Mouse (Mus musculus): ENCODE measurements around the gene Fam8a1. TPM values are rescaled to one million over a fixed set of nuclear protein-coding genes. Genes with fewer than 3 reads are reported as not detected.
A peak's percentile ranks its signal among the peaks of the same experiment; 100 is the strongest.

Fam8a1 gene
- total and polyA plus RNA-seq, 3 experiments = 8.4 to 16.5 TPM; not detected in 1

GRCm38 (mm10) chr13:46669048-46669619 is at the start of gene Fam8a1 (continued):
- TF ChIP-seq POLR2AphosphoS5 (IDR thresholded peaks at IDR 0.05; ENCODE audit: borderline replicate concordance, low read depth, low read length) (no peak), EP300 (IDR thresholded peaks at IDR 0.05; ENCODE audit: low read depth in 1 of 2, low read length in 2 of 2) (peak in 1 of 2 experiments; percentile 23; a peak in 1 of 4 replicates), ZC3H11A (IDR thresholded peaks at IDR 0.05; ENCODE audit: low read depth, low read length) (no peak)

GRCm38 (mm10) chr13:46619633-46620032 is 49.7 kb upstream of the Fam8a1 start:
- no peaks in the 10 kb centered on the region for H3K79me2 ChIP-seq (ENCODE audit: control insufficient read depth, insufficient read depth, low read length, poor library complexity)
- H3K4me3 ChIP-seq (ENCODE audit: control insufficient read depth in 1 of 2, insufficient read depth in 1 of 2, low read depth in 2 of 2, low read length in 2 of 2) = no peak overlapping the region
- H3K27ac ChIP-seq (ENCODE audit: control insufficient read depth, low read depth, low read length) = no peak overlapping the region
- no peaks in the 10 kb centered on the region for H3K9me3 ChIP-seq (replicated peaks; ENCODE audit: insufficient read depth, low read length)
- no peak for DNase-seq (ENCODE audit: low read depth, low spot score)
- no peaks in the 10 kb centered on the region for H3K36me3 ChIP-seq (ENCODE audit: control insufficient read depth in 1 of 2, insufficient read depth in 2 of 2, low read length in 2 of 2)
- H3K9ac ChIP-seq (ENCODE audit: control insufficient read depth, low read depth, low read length, poor library complexity, severe bottlenecking) = no peak overlapping the region
- H3K4me1 ChIP-seq (ENCODE audit: control insufficient read depth in 1 of 2, insufficient read depth in 2 of 2, low read length in 2 of 2) = no peaks in the 10 kb centered on the region
- no peaks in the 10 kb centered on the region for H3K27me3 ChIP-seq (ENCODE audit: control insufficient read depth in 1 of 2, insufficient read depth in 2 of 2, low read length in 2 of 2)
- TF ChIP-seq ETS1 (IDR thresholded peaks at IDR 0.05; ENCODE audit: low read depth, low read length) (no peak), GATA1 (IDR thresholded peaks at IDR 0.05; ENCODE audit: low read depth, low read length) (no peak), GABPA (IDR thresholded peaks at IDR 0.05; ENCODE audit: low read depth, low read length) (no peak), CHD1 (IDR thresholded peaks at IDR 0.05; ENCODE audit: low read depth, low read length) (no peak), ZMIZ1 (IDR thresholded peaks at IDR 0.05; ENCODE audit: low read depth, low read length) (no peak), MAZ (IDR thresholded peaks at IDR 0.05; ENCODE audit: low read depth, low read length) (no peak), E2F4 (IDR thresholded peaks at IDR 0.05; ENCODE audit: borderline replicate concordance, low read depth, low read length) (no peak), MYB (IDR thresholded peaks at IDR 0.05; ENCODE audit: low read depth, low read length) (no peak), NRF1 (IDR thresholded peaks at IDR 0.05; ENCODE audit: insufficient read depth, low read depth, low read length, poor library complexity, severe bottlenecking) (no peak), SIN3A (IDR thresholded peaks at IDR 0.05; ENCODE audit: low read length) (no peak), MAX (IDR thresholded peaks at IDR 0.05; ENCODE audit: low read length) (no peak)

GRCm38 (mm10) chr13:46620964-46621757 is 48.2 kb upstream of the Fam8a1 start:
- H3K9ac ChIP-seq (ENCODE audit: control insufficient read depth, low read depth, low read length, poor library complexity, severe bottlenecking) = no peak overlapping the region
- no peak for DNase-seq (ENCODE audit: low read depth, low spot score)
- H3K4me1 ChIP-seq (ENCODE audit: control insufficient read depth in 1 of 2, insufficient read depth in 2 of 2, low read length in 2 of 2) = no peaks in the 10 kb centered on the region

More at GRCm38 (mm10) chr13:46620964-46621757, 48.2 kb upstream of the Fam8a1 start:
- H3K9me3 ChIP-seq (replicated peaks; ENCODE audit: insufficient read depth, low read length) = no peaks in the 10 kb centered on the region
- TF ChIP-seq ETS1 (IDR thresholded peaks at IDR 0.05; ENCODE audit: low read depth, low read length) (no peak), NRF1 (IDR thresholded peaks at IDR 0.05; ENCODE audit: insufficient read depth, low read depth, low read length, poor library complexity, severe bottlenecking) (no peak), ZMIZ1 (IDR thresholded peaks at IDR 0.05; ENCODE audit: low read depth, low read length) (no peak), ZNF384 (IDR thresholded peaks at IDR 0.05; ENCODE audit: low read depth, low read length) (no peak), MEF2A (IDR thresholded peaks at IDR 0.05; ENCODE audit: extremely low read depth, insufficient replicate concordance, low read depth, low read length, poor library complexity, severe bottlenecking) (no peak), USF2 (IDR thresholded peaks at IDR 0.05; ENCODE audit: borderline replicate concordance in 1 of 2, insufficient read depth in 1 of 2, low read depth in 1 of 2, low read length in 2 of 2) (no peak), NELFE (IDR thresholded peaks at IDR 0.05; ENCODE audit: low read depth, low read length) (no peak), MAFK (IDR thresholded peaks at IDR 0.05; ENCODE audit: borderline replicate concordance, low read depth, low read length) (no peak), UBTF (IDR thresholded peaks at IDR 0.05; ENCODE audit: borderline replicate concordance, insufficient read depth, low read depth, low read length) (no peak), BHLHE40 (IDR thresholded peaks at IDR 0.05; ENCODE audit: borderline replicate concordance, low read depth, low read length) (no peak), E2F4 (IDR thresholded peaks at IDR 0.05; ENCODE audit: borderline replicate concordance, low read depth, low read length) (no peak), TBP (IDR thresholded peaks at IDR 0.05; ENCODE audit: low read depth, low read length) (no peak), MAZ (IDR thresholded peaks at IDR 0.05; ENCODE audit: low read depth, low read length) (no peak), MAX (IDR thresholded peaks at IDR 0.05; ENCODE audit: low read length) (no peak), CHD1 (IDR thresholded peaks at IDR 0.05; ENCODE audit: low read depth, low read length) (no peak), USF1 (IDR thresholded peaks at IDR 0.05; ENCODE audit: low read depth, low read length) (no peak)
- H3K27ac ChIP-seq (ENCODE audit: control insufficient read depth, low read depth, low read length) = no peak overlapping the region
- H3K27me3 ChIP-seq (ENCODE audit: control insufficient read depth in 1 of 2, insufficient read depth in 2 of 2, low read length in 2 of 2) = no peaks in the 10 kb centered on the region
- H3K4me3 ChIP-seq (ENCODE audit: control insufficient read depth in 1 of 2, insufficient read depth in 1 of 2, low read depth in 2 of 2, low read length in 2 of 2) = no peak overlapping the region
- H3K36me3 ChIP-seq (ENCODE audit: control insufficient read depth in 1 of 2, insufficient read depth in 2 of 2, low read length in 2 of 2) = no peaks in the 10 kb centered on the region
- no peaks in the 10 kb centered on the region for H3K79me2 ChIP-seq (ENCODE audit: control insufficient read depth, insufficient read depth, low read length, poor library complexity)

Measured in MEL (cell line).